Mouse (Mus musculus): ENCODE results near the gene Rph3a.
"Not testable (repeated sequence)": the region's sequence is repeated elsewhere in the genome, so short reads cannot be mapped to it uniquely, and the experiment has no call there.

Rph3a gene

DNA sequence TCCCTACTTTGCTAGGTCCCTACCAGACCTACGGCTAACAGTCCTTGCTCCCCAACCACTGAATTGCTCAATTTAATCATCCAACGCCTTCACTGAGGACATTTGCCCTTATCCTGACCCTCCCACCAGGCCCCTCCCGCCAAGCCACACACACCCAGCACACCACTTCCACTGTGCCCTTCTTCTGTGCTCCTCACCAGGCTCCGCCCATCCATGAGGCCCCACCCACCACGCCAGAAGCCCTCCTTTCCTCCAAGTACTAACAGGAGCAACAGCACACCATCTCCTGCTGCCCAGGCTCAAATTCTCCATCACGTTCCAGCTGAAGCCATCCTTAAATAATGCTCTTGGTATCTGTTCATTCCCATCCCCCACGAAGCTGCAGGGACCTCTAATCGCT, 35.4 kb downstream of the Rph3a start:
- no peak for DNase-seq (ENCODE audit: low read depth, low spot score)

DNA sequence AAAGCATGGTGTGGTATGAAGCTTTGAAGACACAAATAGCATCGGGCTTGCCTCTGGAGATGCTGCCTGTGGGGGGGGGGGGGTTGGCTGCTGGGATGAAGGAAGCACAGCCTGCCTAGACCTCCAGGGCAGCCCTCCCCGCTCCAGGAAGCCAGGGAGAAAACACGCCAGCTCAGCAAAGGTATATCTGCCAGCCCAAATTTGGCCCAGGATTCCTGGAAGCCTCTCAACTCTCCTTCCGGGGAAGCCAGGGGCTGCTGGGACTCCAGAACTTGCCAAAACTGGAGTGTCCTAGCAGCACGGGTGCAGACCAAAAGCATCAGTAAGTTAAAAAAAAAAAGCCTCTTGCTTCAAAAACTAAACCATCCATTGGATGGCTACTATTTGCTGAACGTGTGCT, 37.6 kb downstream of the Rph3a start:
- DNase-seq (ENCODE audit: low read depth, low spot score), result no peak

DNA sequence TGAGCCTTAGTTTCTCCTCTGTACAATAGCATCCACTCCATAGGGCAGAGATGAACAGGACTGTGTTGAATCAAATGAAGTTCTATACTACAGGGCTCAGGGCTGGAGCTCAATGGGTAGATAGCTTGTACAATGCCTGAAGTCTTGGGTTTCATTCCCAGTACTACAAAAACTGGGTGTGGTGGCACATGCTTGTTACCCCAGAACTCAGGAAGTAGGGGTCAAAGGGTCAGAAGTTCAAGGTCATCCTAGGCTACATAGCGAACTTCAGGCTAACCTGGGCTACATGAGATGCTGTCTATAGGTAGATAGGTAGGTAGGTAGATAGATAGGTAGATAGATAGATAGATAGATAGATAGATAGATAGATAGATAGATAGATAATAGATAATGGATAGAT, 38.6 kb downstream of the Rph3a start:
- DNase-seq (ENCODE audit: low read depth, low spot score), result no peak

DNA sequence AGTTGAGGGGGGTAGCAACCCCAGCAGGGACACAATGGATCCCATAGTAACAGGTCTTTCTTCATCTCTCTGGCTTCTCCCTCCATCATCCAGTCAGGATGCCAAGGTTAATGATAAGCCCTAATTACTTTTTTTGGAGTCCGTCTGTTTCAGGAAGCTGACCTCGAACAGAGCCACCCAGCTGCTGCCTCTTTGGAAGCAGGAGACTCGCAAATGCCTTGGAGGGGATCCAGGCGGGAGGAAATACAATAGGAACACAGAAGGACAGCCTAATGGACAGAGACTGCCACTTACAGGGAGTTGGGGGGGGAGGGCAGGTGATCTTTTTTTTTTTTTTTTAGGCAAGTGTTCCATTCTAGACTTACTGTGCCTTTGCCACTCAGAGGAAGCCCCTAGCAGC, 40.2 kb downstream of the Rph3a start:
- no peak for DNase-seq (ENCODE audit: low read depth, low spot score)

DNA sequence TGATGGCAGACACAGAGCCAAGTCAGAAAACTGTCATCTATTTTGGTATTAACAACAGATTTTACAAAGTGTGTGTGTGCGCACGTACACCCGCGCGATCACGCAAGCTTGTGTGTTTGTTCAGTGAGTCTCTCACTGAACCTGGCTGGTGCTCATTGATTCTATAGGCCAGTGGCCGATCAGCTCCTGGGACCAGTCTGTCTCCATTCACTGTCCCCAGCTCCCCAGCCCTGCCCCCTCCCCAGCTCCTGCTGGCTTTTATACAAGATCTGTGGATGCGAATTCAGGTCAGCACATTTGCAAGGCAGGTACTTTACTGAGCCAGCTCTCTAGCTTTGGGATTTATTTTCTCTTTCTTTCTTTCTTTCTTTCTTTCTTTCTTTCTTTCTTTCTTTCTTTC, 41.1 kb downstream of the Rph3a start:
- DNase-seq (ENCODE audit: low read depth, low spot score), result no peak

DNA sequence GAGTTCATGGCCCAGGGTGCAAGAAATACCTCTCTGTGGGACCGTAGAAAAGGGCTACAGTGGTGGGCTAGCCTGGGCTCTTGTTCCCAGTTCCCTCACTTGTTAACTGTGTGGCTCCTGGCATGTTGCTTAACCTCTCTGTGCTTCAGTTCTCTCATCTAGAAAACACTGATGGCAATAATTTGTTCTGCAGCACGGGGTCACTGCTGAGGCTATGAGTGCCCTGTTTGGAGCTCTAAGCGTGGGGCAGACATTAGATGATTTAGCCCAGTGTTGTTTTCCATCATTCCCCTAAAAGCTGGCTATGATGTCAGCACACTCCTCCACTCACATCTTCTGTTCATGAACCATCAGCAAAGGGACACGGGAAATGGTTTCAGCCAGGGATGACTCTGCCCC, 41.8 kb downstream of the Rph3a start:
- DNase-seq (ENCODE audit: low read depth, low spot score), result no peak

DNA sequence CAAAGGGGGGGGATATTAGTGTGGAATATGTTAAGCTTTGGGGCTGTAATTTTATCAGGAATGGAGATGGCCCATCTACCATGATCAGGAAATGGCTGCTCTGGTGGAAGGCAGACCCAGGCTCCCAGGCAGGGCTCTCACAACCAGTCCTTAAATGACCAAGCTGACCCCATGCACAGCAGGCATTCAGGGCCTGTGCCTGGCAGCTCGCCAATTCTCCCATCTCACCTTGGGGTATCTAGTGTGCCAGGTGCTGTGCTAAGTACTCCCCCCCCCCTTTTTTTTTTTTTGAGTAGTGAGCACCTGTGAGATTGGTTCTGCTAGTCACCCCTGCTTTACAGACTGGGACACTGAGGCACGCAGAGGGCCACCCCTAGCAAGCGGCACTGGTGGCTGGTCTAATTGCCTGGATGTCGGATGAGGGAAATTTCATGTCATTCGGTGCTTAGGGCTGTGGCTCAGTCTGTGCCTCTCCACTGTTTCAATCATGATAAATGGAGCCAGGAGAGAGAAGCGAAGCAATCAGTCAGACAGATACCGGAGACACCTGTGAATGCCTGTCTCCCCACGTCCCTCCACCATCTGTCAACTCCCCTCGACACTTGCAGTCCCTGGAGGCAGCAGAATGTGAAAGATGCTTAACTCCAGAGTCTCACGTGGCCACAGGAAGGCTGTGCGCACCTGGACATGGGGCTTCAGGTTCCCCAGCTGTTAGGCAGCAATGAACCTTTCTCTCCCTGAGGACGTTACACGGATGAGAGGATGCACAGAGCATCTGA, 42.3 kb downstream of the Rph3a start:
- DNase-seq (ENCODE audit: low read depth, low spot score), result no peak

DNA sequence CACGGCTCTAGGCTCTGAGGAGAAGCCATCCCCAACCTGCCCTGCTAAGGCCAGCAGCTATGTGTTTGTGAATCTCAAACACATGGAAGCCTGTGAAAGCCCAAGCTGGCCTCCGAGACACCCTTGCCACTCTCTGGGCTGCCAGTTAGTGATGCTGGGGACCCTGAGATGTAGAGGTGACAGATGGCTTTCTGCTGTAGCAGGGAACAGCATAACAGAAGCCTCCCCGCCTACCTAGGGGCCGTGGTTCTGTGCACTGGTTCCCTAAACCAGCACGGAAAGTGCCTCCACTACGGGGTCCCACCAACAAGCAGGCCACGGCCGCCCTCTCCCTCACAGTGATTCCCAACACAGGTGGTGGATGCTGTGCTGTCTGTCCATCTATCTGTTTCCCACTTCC, 43.0 kb downstream of the Rph3a start:
- DNase-seq (ENCODE audit: low read depth, low spot score), result no peak

DNA sequence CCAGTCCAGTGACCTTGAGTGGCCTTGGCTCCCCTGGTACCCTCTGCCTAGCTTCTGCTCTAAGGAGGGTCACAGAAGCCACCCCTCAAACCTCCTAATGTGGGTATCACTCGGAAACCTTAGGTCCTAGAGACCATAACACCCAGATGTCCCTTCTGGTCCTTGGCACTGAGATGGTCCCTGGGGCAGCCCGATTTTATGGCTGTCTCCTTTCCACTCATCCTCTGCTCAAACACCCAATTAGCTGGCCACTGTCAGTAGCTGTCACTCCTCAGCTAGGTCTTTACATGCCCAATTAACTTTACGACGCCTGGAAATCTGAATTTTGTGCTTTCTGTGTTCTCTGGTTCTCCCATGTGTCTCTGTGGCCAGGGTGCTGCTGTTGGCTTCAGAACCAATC, 43.7 kb downstream of the Rph3a start:
- no peak for DNase-seq (ENCODE audit: low read depth, low spot score)

DNA sequence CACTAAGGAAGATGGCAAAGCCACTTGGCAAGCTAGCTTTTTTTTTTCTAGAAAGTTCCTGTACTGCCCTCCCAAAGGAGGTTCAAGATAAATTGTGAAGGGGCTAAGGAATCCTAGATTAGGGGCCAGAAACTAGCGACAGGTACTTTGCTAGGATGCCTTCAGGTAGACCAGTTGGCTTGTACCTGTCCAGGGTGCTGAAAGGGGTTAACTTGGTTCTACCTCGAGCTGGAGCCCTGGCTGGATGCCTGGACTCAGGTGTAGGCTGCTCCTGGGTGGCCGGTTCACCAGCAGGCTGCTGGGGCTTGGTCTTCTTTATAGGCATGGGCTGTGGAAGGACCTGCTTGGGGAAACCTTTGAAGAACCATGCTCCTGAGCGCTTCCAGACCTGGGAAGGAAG, 48.9 kb downstream of the Rph3a start:
- no peak for DNase-seq (ENCODE audit: low read depth, low spot score)

DNA sequence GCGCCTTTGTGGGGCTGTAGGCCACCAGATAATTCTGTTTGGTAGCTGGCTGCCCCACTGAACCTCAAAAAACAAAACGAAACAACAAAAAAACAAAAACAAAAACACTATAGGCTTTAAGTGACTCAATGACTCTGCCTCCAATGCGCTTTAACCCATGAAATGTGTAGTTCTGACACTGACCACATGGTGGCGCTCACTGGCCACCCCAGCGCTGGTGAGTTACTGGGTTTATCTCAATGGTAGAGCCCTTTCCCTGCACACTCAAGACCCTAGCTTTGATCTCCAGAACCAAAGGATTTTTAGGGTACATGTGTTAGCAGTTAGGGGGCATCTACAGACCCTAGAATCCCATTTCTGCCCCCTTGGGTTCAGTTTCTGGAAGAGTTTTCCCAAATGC, 55.9 kb downstream of the Rph3a start:
- DNase-seq (ENCODE audit: low read depth, low spot score), result peak; percentile 24

DNA sequence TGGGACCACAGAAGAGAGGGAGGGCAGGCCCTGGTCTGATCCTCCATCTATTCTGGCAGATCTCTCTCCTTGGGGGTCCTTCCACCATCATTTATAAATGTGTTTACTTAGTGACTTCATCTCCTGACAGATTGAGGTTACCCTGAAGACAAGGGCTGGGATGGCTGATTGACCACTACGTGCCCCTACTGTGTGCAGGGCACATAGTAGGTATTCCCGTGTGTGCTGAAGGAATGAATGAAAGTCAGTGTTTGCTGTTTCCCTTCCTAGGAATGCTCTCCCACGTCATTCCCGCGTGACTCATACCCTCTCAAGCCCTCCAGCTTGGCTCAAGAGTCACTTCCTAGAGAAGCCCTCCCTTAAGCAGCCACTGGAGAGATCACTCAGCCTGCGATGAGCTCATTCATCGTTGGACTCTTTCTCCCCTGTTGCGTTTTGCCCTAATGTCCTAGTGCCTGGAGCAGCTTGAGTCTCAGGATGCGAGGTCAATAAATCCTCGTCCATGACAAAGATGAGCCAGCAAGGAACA, 57.6 kb downstream of the Rph3a start:
- DNase-seq (ENCODE audit: low read depth, low spot score), result no peak

DNA sequence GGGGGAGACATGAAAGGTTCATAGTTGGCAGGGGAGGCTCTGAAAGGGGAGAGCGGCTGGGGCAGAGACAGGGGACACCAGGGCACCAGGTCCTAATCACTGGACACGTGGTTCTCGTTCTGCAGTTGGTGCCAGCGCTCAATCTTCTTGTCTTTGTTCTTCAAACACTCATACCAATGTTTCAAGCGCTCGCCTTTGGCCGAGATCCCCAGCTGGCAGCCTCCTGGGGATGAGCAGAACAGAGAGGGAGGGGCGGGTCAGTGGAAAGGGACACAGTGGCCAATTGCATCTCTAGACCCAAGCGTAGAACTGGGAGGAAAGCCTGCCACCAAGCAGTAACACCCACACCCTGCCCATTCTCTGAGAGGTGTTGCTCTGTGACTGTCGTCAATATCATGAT, 67.8 kb downstream of the Rph3a start:
- no peak for DNase-seq (ENCODE audit: low read depth, low spot score)

DNA sequence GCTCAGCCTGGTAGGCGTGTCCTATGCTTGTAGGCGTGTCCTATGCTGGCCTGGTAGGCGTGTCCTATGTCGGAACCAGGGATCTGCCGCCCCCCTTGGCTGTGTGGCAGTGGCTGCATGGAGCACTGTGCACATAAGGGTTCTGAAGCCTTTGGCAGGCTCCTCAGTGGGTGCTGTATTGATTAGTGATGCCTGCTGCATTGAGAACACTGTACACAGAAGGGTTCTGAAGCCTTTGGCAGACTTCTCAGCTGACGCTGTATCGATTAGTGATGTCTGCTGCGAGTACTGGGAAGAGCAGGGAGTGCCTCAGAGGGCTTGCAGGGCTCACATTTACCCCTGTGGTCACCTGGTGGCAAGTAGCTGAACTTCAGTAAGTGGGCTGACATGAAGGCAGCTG, 71.3 kb downstream of the Rph3a start:
- DNase-seq (ENCODE audit: low read depth, low spot score), result no peak

DNA sequence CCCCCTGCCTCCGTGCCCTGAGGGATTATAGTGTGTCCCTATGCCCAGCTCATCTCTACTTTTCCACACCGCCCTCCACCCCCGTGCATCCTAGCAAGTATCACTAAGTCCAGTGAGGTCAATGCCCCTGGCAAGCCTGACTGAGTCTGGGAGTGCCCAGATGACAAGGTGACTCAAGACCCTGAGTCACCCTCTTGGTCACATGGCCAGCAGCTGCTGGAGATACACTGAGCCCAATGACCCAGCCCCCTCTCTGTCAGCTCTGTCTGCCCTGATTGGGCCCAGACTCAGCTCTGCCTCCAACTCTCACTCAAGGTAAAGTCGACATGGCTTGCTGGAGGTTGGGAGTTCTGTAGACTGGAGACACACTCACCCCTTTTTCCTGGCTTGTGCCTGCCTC, 72.1 kb downstream of the Rph3a start:
- no peak for DNase-seq (ENCODE audit: low read depth, low spot score)

DNA sequence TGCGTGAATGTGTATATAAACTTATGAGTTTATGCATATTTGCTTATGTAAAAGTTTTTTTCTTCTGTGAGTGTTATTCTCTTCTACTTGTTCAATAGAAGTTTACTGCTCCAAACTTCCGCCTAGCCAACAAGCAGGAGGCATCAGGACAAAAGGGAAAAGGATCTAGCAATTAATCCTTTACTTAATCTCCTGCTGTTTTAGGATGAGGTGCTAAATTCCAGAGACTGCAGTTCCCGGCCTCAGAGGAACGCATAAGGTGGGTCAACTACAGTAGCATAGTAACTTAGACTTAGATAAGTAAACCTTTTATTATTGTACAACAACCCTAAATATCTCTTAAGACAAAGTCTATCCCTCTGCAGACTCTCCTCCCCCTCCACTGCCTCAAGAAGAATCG, 75.9 kb downstream of the Rph3a start:
- no peak for DNase-seq (ENCODE audit: low read depth, low spot score)

DNA sequence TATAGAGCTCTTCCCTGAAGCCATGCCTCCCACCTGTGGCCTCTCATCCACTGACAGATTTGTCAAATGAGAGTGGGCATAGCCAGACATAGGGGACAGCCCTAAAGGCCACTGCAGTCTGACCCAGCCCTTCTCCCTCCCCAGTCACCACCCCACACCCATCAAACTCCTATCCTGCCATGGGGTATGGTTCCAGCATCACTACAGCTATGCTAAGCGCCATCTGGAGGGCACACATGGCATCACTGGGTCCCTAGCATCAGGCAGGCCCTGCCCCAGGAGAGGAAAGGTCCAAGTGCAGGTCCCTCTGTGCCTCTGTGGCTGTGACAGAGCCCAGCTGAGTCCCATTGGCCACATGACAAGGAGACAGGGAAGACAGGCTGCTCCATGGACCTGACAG, 82.9 kb downstream of the Rph3a start:
- no peak for DNase-seq (ENCODE audit: low read depth, low spot score)

DNA sequence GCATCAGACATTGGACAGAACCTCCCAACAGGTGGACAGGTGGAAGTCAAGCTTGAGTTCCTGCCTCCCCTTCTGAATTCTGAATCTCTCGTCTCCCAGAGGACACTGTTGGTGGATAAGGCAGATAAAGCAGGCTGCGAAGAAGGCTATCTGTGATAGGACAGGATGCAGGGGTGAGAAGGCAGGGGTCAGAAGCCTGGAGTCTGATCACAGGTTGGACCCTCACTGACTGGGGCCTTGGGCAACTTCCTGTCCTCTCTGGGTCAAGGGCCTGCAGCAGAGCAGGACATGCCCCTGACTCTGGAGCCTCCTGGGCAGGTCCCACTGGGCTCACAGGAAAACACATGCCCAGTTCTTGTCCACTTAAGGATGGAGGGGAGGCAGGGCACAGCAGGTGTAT, 83.6 kb downstream of the Rph3a start:
- not testable (repeated sequence) for DNase-seq (ENCODE audit: low read depth, low spot score)

DNA sequence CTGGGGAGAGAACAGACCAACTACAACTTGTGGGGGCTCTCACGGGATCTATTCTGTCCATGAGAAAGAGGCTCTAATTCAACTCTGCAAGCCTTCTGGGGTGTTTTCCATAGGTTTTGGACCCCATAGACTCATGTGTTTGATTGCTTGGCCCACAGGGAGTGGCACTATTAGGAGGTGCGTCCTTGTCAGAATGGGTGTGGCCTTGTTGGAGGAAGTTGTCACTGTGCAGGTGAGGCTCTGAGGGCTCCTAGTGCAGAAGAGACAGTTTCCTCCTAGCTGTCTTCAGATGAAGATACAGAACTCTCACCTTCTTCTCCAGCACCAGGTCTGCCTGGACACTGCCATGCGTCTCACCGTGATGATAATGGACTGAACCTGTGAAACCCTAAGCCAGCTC, 85.4 kb downstream of the Rph3a start:
- not testable (repeated sequence) for DNase-seq (ENCODE audit: low read depth, low spot score)

DNA sequence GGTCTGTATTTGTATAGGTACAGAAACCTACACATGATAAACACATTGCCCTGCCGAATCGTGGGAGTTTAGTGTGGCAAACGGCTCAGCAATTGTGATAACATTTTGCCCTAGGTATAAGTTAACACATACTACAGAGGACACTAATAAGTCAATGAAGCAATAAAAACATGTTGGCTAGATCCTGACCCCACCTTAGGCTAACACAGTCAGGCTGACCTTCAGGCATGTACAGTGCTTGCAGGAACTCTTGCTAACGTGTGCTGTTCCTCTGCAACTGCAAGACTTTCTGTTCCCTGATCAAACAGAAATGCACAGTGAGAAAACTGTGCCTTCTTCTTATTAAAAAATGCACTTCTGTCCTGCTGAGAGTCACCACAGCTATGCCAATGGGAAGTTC, 85.9 kb downstream of the Rph3a start:
- DNase-seq (ENCODE audit: low read depth, low spot score), result no peak

DNA sequence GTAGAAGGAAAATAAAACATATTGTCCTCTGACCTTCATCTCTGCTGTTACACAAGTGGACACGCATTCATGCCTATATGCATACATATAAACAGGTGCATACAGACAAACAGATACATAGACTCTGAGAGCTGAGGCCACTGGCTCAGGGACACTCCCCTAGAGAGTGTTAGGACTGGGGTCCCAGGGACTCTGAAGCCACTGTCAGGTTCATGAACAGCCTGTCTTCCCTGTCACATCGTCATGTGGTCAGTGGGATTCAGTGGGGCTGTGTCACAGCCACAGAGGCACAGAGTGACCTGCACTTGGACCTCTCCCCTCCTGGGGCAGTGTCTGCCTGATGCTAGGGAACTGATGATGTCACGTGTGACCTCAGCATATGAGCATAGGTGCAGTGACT, 89.6 kb downstream of the Rph3a start:
- DNase-seq (ENCODE audit: low read depth, low spot score), result no peak

DNA sequence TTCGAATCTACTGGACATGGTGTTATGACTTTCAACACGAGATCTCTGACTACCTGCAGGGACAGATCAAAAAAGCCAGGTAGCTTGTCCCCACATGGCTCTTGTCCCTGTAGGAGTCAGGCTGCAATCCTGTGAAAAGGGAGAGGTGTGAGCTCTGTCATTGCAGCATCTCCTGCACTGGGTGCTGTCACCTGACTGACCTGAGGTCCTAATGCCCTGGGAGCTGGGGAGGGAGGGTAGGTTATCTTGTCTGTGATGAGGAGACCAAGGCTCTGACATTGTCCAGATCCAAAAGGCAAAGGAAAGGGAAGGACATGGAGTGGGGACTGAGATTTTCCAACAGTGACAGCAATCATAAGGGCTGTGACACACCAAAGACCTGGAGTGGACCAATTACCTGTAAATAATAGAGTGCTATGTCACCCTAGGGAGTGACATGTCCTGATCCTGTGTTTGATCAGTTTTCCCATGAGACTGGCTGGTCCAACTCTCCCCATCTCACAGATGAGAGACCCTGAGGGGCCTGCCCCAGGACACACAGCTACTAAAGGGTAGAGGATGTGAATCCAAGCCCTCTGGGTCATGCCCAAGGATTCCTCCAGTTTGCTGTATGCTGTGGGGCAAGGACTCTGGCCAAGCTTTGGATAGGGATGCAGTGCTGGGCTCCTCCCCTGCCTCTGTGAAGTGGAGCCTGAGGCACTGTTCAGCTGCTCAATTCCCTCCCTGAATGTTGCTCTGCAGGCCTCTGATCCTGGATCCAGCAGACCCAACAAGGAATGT, 90.5 kb downstream of the Rph3a start:
- DNase-seq (ENCODE audit: low read depth, low spot score), result not testable (repeated sequence)

DNA sequence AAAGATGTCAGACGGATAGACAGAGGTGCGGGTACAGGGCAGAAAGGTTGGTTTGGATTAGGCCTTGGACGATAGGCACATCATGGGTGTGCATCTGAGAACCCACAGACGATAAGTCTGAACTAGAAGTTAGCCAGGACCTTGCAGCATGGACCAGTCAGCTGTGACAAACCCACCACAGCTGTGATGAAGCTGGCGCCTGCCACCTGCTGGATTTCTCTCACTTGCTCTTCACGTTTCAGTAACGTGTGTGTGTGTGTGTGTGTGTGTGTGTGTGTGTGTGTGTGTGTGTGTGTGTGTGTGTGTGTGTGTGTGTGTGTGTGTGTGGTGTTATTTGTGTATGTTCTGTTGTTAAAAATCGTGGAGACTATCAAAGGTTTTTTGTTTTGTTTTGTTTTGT, 95.7 kb downstream of the Rph3a start, which contains the start of gene Oas1d:
Oas1d (plus strand) TSS at position 333 of the 400 bp plus-strand sequence.
- not testable (repeated sequence) for DNase-seq (ENCODE audit: low read depth, low spot score)

All from c-Kit-negative CD71-positive TER-119-positive erythroid progenitor cells, embryonic 14.5 days (primary cell).